Mouse (Mus musculus): ENCODE measurements around the gene Eif6.

DNA sequence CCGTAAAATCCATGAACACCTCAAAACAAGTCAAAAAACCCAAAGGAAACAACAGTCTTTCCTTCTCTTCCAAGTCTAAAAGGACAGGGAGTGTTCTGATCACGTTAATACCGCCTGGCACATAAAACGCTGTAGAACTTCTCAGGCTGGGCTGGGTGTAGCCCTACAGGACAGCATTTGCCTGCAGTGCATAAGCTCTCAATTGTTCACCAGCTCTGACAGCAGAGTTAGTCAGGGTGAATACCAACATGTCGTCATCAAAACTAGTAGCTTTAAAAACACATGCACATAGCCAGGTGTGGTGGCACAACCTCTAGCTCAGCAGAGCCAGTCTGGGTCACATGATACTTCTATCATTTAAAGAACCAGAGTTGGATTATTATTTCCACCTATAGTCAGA, 5.9 kb downstream of the Eif6 start:
- no peak for TF ChIP-seq GATA1 (IDR thresholded peaks at IDR 0.05; ENCODE audit: borderline replicate concordance, low read length)
- TF ChIP-seq FLI1 (IDR thresholded peaks at IDR 0.05; ENCODE audit: low read length): no peak

Data from megakaryocyte, embryonic 14.5 days (primary cell).